Mouse (Mus musculus): ENCODE results near the gene Fam234a. TPM values are rescaled to one million over a fixed set of nuclear protein-coding genes. Genes with fewer than 3 reads are reported as not detected.

Gene Fam234a
- polyA plus RNA-seq, 1 experiment from 2014 or later: 16.4 TPM

DNA sequence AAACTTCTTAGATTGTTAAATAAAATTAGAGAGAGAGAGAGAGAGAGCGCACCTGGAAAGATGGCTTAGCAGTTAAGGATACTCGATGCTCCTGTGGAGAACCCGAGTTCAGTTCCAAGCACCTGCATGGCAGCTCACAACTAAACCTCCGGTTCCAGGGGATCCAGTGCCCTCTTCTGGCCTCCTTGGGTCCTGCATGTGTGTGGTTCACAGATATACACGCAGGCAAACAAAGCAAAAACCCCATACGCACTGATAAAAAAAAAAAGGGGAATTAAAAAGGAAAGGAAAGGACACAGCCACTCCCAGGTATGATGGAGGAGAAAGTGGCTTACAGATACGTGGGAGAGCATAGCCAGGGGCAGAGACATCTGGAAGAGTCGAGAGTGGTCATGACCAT, 11.2 kb downstream of the Fam234a start:
- Histone ChIP-seq H3K4me1 (replicated peaks) (peaks cover 37% of the 10 kb centered on the region), H3K9me3 (replicated peaks) (no peaks in the 10 kb centered on the region), H3K27ac (replicated peaks) (no peak overlapping the region), H3K4me2 (no peak overlapping the region), H3K4me3 (replicated peaks) (no peak overlapping the region), H3K27me3 (no peaks in the 10 kb centered on the region), H3K36me3 (replicated peaks) (no peaks in the 10 kb centered on the region), H3K9ac (no peak overlapping the region)
- WGBS (ENCODE audit: insufficient replicate concordance): 58% methylated on average over 8 of the region's 8 CpGs
- ATAC-seq (ENCODE audit: insufficient read depth): no peak

DNA sequence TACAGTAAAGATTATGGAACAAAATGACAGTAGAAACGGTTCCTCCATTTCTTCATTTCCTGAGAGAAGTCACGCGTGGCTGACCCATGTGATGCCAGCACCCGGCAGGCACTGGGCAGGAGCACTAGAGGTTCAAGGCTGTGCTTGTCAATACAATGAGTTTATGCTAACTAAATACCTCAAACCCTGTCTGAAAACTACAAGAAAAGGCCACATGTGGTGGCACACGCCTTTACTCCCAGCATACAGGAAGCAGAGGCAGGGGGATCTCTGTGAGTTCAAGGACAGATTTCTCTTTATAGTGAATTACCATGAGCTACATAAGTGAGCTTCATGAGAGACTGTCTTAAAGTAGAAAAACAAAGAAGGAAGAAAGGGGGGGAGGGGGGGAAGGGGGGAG, 12.9 kb downstream of the Fam234a start:
- Histone ChIP-seq H3K27ac (replicated peaks) (no peak overlapping the region), H3K4me3 (replicated peaks) (no peak overlapping the region), H3K9ac (no peak overlapping the region), H3K9me3 (replicated peaks) (no peaks in the 10 kb centered on the region), H3K36me3 (replicated peaks) (no peaks in the 10 kb centered on the region), H3K27me3 (no peaks in the 10 kb centered on the region), H3K4me2 (no peak overlapping the region), H3K4me1 (replicated peaks) (peaks cover 22% of the 10 kb centered on the region)
- no peak for ATAC-seq (ENCODE audit: insufficient read depth)
- WGBS (ENCODE audit: insufficient replicate concordance): 66% methylated on average over 5 of the region's 5 CpGs

- H3K36me3 ChIP-seq (replicated peaks): no peaks in the 10 kb centered on the region
- 55% methylated on average over 5 of the region's 5 CpGs for WGBS (ENCODE audit: insufficient replicate concordance)
These were observed 14.3 kb downstream of the Fam234a start for GRCm38 (mm10) chr17:26229776-26230175.

DNA sequence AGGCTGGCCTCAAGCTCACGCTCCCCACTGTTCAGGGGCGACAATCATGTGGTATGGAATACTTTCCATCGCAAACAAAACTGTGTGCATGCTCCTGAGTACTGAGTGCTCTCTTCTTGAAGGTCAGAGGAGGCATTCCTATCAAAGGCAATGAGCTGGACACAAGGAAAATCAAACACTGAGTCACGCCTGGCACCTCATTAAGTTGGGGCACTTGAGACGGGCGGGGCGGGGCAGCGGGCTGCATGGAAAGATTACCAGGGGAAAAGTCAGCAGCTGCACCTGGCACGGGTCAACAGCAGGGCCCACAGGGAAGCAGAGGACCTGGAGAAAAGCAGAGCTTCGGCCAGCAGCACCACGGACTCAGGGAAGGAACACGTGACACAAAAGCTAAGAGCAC, 18.9 kb downstream of the Fam234a start:
- Histone ChIP-seq H3K4me1 (replicated peaks) (no peaks in the 10 kb centered on the region), H3K4me2 (no peak overlapping the region), H3K27me3 (peaks cover 4% of the 10 kb centered on the region; the same call in 1 of the 2 replicates), H3K9ac (no peak overlapping the region), H3K36me3 (replicated peaks) (no peaks in the 10 kb centered on the region), H3K9me3 (replicated peaks) (no peaks in the 10 kb centered on the region), H3K4me3 (replicated peaks) (no peak overlapping the region), H3K27ac (replicated peaks) (no peak overlapping the region)
- ATAC-seq (ENCODE audit: insufficient read depth): no peak
- WGBS (ENCODE audit: insufficient replicate concordance): 62% methylated on average over 12 of the region's 12 CpGs

More at GRCm38 (mm10) chr17:26229776-26230175, 14.3 kb downstream of the Fam234a start:
- no peak overlapping the region for H3K4me2 ChIP-seq
- peaks cover 8% of the 10 kb centered on the region; the same call in 1 of the 2 replicates for H3K4me1 ChIP-seq (replicated peaks)
- H3K9me3 ChIP-seq (replicated peaks): no peaks in the 10 kb centered on the region
- ATAC-seq (ENCODE audit: insufficient read depth): no peak
- H3K27me3 ChIP-seq: no peaks in the 10 kb centered on the region
- no peak overlapping the region for H3K27ac ChIP-seq (replicated peaks)
- H3K9ac ChIP-seq: no peak overlapping the region
- H3K4me3 ChIP-seq (replicated peaks): no peak overlapping the region

GRCm38 (mm10) chr17:26221508-26221907, 22.5 kb downstream of the Fam234a start:
- no peak overlapping the region for H3K27ac ChIP-seq (replicated peaks)
- WGBS (ENCODE audit: insufficient replicate concordance): 53% methylated on average over 2 of the region's 2 CpGs

DNA sequence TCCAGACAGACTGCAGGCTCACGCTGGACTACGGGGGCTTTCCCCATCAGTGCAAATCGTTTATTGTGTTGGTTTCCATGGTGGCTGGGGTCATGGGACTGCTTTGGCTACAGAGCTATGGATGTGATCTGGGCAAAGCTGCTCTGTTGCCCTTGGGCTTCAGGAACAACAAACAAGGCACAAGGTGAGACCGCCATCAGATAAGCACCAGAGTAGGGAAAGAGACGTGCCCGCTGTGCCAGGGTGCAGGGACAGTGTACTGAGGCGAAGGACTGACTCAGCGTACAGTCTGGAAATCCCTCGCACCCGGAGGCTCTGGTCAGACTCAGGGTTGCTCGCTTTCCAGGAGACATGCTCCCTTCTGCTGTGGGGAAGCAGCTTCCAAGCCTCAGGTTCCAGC, 31.4 kb downstream of the Fam234a start:
- H3K4me3 ChIP-seq (replicated peaks): no peak overlapping the region
- H3K4me2 ChIP-seq: no peak overlapping the region
- no peak for ATAC-seq (ENCODE audit: insufficient read depth)
- H3K27ac ChIP-seq (replicated peaks): no peak overlapping the region
- H3K27me3 ChIP-seq: peaks cover 14% of the 10 kb centered on the region; the same call in 1 of the 2 replicates
- H3K9ac ChIP-seq: no peak overlapping the region
- WGBS (ENCODE audit: insufficient replicate concordance): 76% methylated on average over 11 of the region's 11 CpGs
- no peaks in the 10 kb centered on the region for H3K36me3 ChIP-seq (replicated peaks)
- no peaks in the 10 kb centered on the region for H3K4me1 ChIP-seq (replicated peaks)
- no peaks in the 10 kb centered on the region for H3K9me3 ChIP-seq (replicated peaks)

More at GRCm38 (mm10) chr17:26221508-26221907, 22.5 kb downstream of the Fam234a start:
- no peak for ATAC-seq (ENCODE audit: insufficient read depth)
- H3K4me2 ChIP-seq: no peak overlapping the region
- no peak overlapping the region for H3K4me3 ChIP-seq (replicated peaks)
- no peak overlapping the region for H3K9ac ChIP-seq
- H3K4me1 ChIP-seq (replicated peaks): no peaks in the 10 kb centered on the region
- H3K36me3 ChIP-seq (replicated peaks): no peaks in the 10 kb centered on the region
- H3K27me3 ChIP-seq: peaks cover 4% of the 10 kb centered on the region; the same call in 1 of the 2 replicates
- H3K9me3 ChIP-seq (replicated peaks): no peaks in the 10 kb centered on the region

DNA sequence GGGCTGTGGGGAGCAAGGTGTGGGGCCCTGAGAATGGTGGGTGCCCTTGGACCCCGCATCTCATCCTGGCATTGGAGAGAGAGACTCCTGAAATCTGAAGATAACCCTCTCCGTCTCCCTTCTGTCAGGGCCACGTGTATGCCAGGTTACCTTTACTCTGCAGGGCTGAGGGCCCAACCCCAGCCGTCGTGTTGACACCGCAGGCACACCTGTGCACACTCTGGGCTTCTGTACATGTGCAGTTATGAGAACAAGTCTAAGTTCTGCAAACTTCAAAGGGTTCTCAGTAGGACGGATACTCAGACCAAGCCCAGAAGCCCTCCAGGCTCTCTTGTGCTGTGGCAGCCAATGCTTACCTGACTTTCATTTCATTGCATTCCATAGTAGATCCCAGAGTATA, 31.8 kb downstream of the Fam234a start:
- Histone ChIP-seq H3K4me1 (replicated peaks) (no peaks in the 10 kb centered on the region), H3K4me3 (replicated peaks) (no peak overlapping the region), H3K36me3 (replicated peaks) (no peaks in the 10 kb centered on the region), H3K27ac (replicated peaks) (no peak overlapping the region), H3K9me3 (replicated peaks) (no peaks in the 10 kb centered on the region), H3K27me3 (peaks cover 17% of the 10 kb centered on the region; the same call in 1 of the 2 replicates), H3K4me2 (no peak overlapping the region), H3K9ac (no peak overlapping the region)
- 70% methylated on average over 7 of the region's 7 CpGs for WGBS (ENCODE audit: insufficient replicate concordance)
- no peak for ATAC-seq (ENCODE audit: insufficient read depth)

DNA sequence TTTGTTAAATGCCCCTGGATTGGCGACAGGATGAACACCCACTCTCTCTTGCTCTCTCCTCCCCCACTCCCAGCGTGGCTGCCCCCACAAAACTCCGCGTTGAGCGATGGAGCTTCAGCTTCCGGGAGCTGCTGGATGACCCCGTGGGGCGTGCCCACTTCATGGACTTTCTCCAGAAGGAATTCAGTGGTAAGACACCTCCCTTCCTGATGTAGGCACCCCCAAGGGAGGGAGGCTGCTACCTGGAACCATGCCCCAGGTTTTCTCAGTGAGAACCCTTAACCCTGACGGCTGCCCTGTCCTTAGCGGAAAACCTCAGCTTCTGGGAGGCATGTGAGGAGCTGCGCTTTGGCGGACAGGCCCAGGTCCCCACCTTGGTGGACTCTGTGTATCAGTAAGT, 36.4 kb downstream of the Fam234a start, which contains the start of gene Arhgdig:
Gene Arhgdig, minus strand, starts transcription at position 101 of the 400 bp plus-strand sequence.
- H3K9ac ChIP-seq: no peak within 1 kb of the TSS
- H3K4me1 ChIP-seq (replicated peaks): peaks cover 11% of the 10 kb centered on the region
- WGBS (ENCODE audit: insufficient replicate concordance): 84% methylated on average over 12 of the region's 12 CpGs
- no peak within 1 kb of the TSS for H3K4me3 ChIP-seq (replicated peaks)
- H3K4me2 ChIP-seq: no peak within 1 kb of the TSS
- no peaks in the 10 kb centered on the region for H3K36me3 ChIP-seq (replicated peaks)
- H3K27ac ChIP-seq (replicated peaks): no peak within 1 kb of the TSS
- peaks cover 55% of the 10 kb centered on the region for H3K27me3 ChIP-seq
- H3K9me3 ChIP-seq (replicated peaks): no peaks in the 10 kb centered on the region
- ATAC-seq (ENCODE audit: insufficient read depth): no peak

GRCm38 (mm10) chr17:26206392-26206791, 37.6 kb downstream of the Fam234a start:
- H3K4me1 ChIP-seq (replicated peaks): peaks cover 23% of the 10 kb centered on the region
- 25% methylated on average over 1 of the region's 1 CpGs for WGBS (ENCODE audit: insufficient replicate concordance)
- no peak overlapping the region for H3K9ac ChIP-seq
- H3K27me3 ChIP-seq: peaks cover 68% of the 10 kb centered on the region
- no peaks in the 10 kb centered on the region for H3K36me3 ChIP-seq (replicated peaks)
- no peak overlapping the region for H3K4me3 ChIP-seq (replicated peaks)
- H3K9me3 ChIP-seq (replicated peaks): no peaks in the 10 kb centered on the region
- ATAC-seq (ENCODE audit: insufficient read depth): no peak
- H3K27ac ChIP-seq (replicated peaks): no peak overlapping the region
- H3K4me2 ChIP-seq: no peak overlapping the region

GRCm38 (mm10) chr17:26204766-26205165, 39.3 kb downstream of the Fam234a start:
- WGBS (ENCODE audit: insufficient replicate concordance): 33% methylated on average over 11 of the region's 11 CpGs
- H3K9ac ChIP-seq: no peak overlapping the region
- H3K4me3 ChIP-seq (replicated peaks): no peak overlapping the region
- no peaks in the 10 kb centered on the region for H3K9me3 ChIP-seq (replicated peaks)
- ATAC-seq (ENCODE audit: insufficient read depth): no peak
- no peak overlapping the region for H3K27ac ChIP-seq (replicated peaks)
- no peak overlapping the region for H3K4me2 ChIP-seq
- H3K36me3 ChIP-seq (replicated peaks): no peaks in the 10 kb centered on the region
- H3K27me3 ChIP-seq: peaks cover 79% of the 10 kb centered on the region
- peaks cover 40% of the 10 kb centered on the region for H3K4me1 ChIP-seq (replicated peaks)

GRCm38 (mm10) chr17:26203321-26203811, 40.7 kb downstream of the Fam234a start:
- Histone ChIP-seq H3K36me3 (replicated peaks) (no peaks in the 10 kb centered on the region), H3K27ac (replicated peaks) (no peak overlapping the region), H3K4me2 (peak overlapping the region; percentile 97), H3K9me3 (replicated peaks) (no peaks in the 10 kb centered on the region), H3K4me1 (replicated peaks) (peaks cover 54% of the 10 kb centered on the region), H3K4me3 (replicated peaks) (peak overlapping the region; percentile 56), H3K9ac (no peak overlapping the region), H3K27me3 (peaks cover 80% of the 10 kb centered on the region)
- no peak for ATAC-seq (ENCODE audit: insufficient read depth)
- WGBS (ENCODE audit: insufficient replicate concordance): 2% methylated on average over 30 of the region's 30 CpGs

DNA sequence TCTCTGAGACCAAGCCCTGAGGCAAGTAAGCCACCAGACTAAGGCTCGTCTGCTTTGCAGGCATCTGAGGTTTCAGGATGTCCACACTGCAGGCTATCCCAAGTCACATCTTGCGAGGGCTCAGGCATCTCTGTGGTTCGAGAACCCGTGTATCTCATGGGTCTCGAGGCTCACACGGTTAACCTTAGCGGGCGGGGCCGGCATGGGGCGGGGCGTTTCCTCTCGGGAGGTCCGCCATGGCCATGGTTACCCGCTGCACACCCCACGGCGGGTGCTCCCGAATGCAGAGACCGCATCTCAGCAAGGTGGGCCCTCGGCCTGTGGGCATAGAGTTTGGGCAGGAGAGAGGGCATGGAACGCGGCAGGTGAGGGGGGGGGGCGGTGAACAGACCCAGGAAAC, 41.3 kb downstream of the Fam234a start, which contains the start of gene Rgs11:
Gene Rgs11, plus strand, starts transcription at position 215 of the 400 bp plus-strand sequence.
- Histone ChIP-seq H3K9ac (no peak within 1 kb of the TSS), H3K4me3 (replicated peaks) (peak within 1 kb of the TSS; percentile 56), H3K9me3 (replicated peaks) (no peaks in the 10 kb centered on the region), H3K4me1 (replicated peaks) (peaks cover 60% of the 10 kb centered on the region), H3K27ac (replicated peaks) (no peak within 1 kb of the TSS), H3K36me3 (replicated peaks) (peaks cover 5% of the 10 kb centered on the region; the same call in 1 of the 2 replicates), H3K27me3 (peaks cover 73% of the 10 kb centered on the region), H3K4me2 (peak within 1 kb of the TSS; percentile 97)
- 2% methylated on average over 22 of the region's 22 CpGs for WGBS (ENCODE audit: insufficient replicate concordance)
- ATAC-seq (ENCODE audit: insufficient read depth): no peak
